Mouse (Mus musculus) heart, embryonic 15.5 days (tissue): ENCODE data around the gene Phkg1. TPM values are rescaled to one million over a fixed set of nuclear protein-coding genes. Genes with fewer than 3 reads are reported as not detected.
"Not testable (repeated sequence)": the region's sequence is repeated elsewhere in the genome, so short reads cannot be mapped to it uniquely, and the experiment has no call there.

Experiments
- ATAC-seq: fragments of 200-750 bp; cut with Nextera tagmentation; replicated peaks from 2 replicates; pipeline ENCODE4 v1.8.0; 2017; ENCODE audit warnings: low read depth, moderate TSS enrichment; ENCODE audit not compliant: insufficient number of reproducible peaks, insufficient read depth, low FRiP score
- H3K27ac ChIP-seq: fragments of 300-500 bp; sonication (generic); 2 replicates; pipeline ENCODE4 v1.5.1; 2015; ENCODE audit warnings: mild to moderate bottlenecking, inconsistent platforms
- H3K27me3 ChIP-seq: fragments of 300-500 bp; sonication (generic); 2 replicates; pipeline ENCODE4 v1.6.1; 2015; ENCODE audit warnings: inconsistent platforms
- H3K36me3 ChIP-seq: fragments of 300-500 bp; sonication (generic); 2 replicates; pipeline ENCODE4 v1.6.1; 2015; ENCODE audit warnings: mild to moderate bottlenecking, inconsistent platforms
- H3K4me1 ChIP-seq: fragments of 300-500 bp; sonication (generic); replicated peaks from 2 replicates; pipeline ENCODE4 v1.6.1; 2015; ENCODE audit warnings: inconsistent platforms
- H3K4me2 ChIP-seq: fragments of 300-500 bp; sonication (generic); 2 replicates; pipeline ENCODE4 v1.6.1; 2015; ENCODE audit warnings: inconsistent platforms, mild to moderate bottlenecking, moderate library complexity
- H3K4me3 ChIP-seq: fragments of 300-500 bp; sonication (generic); 2 replicates; pipeline ENCODE4 v1.5.1; 2015; ENCODE audit warnings: mild to moderate bottlenecking, inconsistent platforms
- H3K9ac ChIP-seq: fragments of 300-500 bp; sonication (generic); 2 replicates; pipeline ENCODE4 v1.6.1; 2015; ENCODE audit warnings: mild to moderate bottlenecking, inconsistent platforms
- H3K9me3 ChIP-seq: fragments of 300-500 bp; sonication (generic); replicated peaks from 2 replicates; pipeline ENCODE4 v1.6.1; 2016; ENCODE audit warnings: inconsistent platforms
- WGBS: fragments of 180-500 bp; shearing (Covaris S2); methylation state at CpG from one replicate; pipeline ENCODE4 v1.1.7; 2015; ENCODE audit warnings: mixed read lengths; 5-methylcytosine and 5-hydroxymethylcytosine counted together
- polyA plus RNA-seq: library from polyadenylated mRNA; unstranded; fragments of >200 nt; fragmentation: Nextera tagmentation; extraction: Ambion mirVana; gene quantifications from 2 replicates; pipeline ENCODE4 v1.2.1, GENCODE M21; 2015

Gene Phkg1
- polyA plus RNA-seq = 2.3 and 2.5 TPM in 2 replicates

DNA sequence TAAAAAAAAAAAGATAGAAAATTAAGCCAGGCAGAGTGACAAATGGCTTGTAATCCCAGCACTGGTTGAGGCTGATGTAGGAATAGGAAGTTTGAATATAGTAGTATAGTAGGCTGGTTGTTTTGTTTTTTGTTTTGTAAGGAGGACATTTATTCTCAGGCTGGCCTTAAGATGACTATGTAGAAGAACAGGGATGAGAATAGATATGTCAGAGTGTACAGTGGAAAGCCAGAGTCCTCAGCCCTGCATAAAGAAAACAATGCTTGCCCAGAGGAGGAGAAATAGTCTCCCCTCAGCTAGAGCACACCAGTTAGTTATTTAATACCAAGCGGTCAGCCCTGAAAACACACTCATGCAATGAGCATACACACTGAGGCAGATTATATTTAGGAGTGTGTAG is at the start of gene Phkg1:
Phkg1 (minus strand) TSS at position 101 of the 400 bp plus-strand sequence.
- Histone ChIP-seq H3K4me2 (no peak within 1 kb of the TSS), H3K4me3 (no peak within 1 kb of the TSS), H3K9ac (no peak within 1 kb of the TSS), H3K9me3 (no peaks in the 10 kb centered on the region), H3K36me3 (no peaks in the 10 kb centered on the region), H3K27me3 (no peaks in the 10 kb centered on the region), H3K27ac (no peak within 1 kb of the TSS), H3K4me1 (peaks cover 11% of the 10 kb centered on the region)
- WGBS = 89% methylated on average over 1 of the region's 1 CpGs
- ATAC-seq = no peak

DNA sequence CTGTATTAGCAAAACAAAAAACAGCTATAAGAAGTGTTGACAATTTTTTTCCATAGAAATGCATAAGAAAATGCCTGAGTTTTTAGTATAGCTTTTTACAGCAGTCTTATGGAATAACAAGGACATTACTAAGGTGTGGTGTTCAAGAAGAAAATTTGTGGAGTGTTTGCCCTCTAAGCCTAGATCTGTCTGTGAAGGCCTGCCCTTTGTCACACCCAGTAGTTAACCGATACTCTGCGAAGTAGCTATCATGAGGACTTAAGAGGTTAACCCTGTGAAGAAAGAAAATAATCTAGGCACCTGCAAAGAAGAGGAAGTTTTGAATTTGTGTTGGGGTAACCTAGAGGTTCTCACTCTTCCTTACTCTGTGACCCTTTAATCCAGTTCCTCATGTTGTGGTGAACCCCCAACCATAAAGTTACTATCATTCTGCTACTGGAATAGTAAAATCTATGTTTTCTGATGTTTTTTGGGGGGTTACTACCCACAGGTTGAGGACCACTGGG is 49.2 kb upstream of the Phkg1 start:
- no peak for ATAC-seq
- Histone ChIP-seq H3K36me3 (no peaks in the 10 kb centered on the region), H3K27me3 (no peaks in the 10 kb centered on the region), H3K9me3 (no peaks in the 10 kb centered on the region), H3K4me1 (peaks cover 6% of the 10 kb centered on the region), H3K4me2 (no peak overlapping the region), H3K9ac (no peak overlapping the region), H3K4me3 (no peak overlapping the region), H3K27ac (no peak overlapping the region)
- WGBS = 59% methylated on average over 2 of the region's 2 CpGs

DNA sequence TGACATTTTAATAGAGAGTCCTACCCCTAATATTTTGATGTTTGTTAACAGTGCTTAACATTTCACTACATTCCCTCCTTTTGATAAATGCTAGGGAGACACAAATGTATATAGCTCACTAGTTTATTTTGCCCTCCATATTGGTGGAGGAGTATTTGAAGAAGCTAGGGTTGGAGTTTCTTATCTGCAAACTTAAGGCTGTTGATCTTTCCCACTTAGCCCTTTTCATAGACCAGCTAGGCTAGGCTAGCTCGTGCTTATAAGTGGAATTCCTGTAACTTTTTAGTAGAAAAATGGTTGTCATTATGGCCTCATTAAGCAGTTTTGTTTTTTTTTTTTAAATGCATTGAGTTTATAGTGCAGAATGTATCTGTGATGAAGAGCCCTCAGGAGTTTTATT is 45.1 kb upstream of the Phkg1 start:
- Histone ChIP-seq H3K4me1 (peaks cover 6% of the 10 kb centered on the region), H3K27ac (no peak overlapping the region), H3K36me3 (no peaks in the 10 kb centered on the region), H3K9me3 (no peaks in the 10 kb centered on the region), H3K4me2 (peak overlapping the region; percentile 27; the same call in 1 of the 2 replicates), H3K27me3 (no peaks in the 10 kb centered on the region; the same call in 1 of the 2 replicates), H3K4me3 (0 out of 2 replicates have a peak overlapping the region, but pooled peaks have one; percentile 10), H3K9ac (no peak overlapping the region)
- ATAC-seq = no peak
- 60% methylated on average over 1 of the region's 1 CpGs for WGBS

DNA sequence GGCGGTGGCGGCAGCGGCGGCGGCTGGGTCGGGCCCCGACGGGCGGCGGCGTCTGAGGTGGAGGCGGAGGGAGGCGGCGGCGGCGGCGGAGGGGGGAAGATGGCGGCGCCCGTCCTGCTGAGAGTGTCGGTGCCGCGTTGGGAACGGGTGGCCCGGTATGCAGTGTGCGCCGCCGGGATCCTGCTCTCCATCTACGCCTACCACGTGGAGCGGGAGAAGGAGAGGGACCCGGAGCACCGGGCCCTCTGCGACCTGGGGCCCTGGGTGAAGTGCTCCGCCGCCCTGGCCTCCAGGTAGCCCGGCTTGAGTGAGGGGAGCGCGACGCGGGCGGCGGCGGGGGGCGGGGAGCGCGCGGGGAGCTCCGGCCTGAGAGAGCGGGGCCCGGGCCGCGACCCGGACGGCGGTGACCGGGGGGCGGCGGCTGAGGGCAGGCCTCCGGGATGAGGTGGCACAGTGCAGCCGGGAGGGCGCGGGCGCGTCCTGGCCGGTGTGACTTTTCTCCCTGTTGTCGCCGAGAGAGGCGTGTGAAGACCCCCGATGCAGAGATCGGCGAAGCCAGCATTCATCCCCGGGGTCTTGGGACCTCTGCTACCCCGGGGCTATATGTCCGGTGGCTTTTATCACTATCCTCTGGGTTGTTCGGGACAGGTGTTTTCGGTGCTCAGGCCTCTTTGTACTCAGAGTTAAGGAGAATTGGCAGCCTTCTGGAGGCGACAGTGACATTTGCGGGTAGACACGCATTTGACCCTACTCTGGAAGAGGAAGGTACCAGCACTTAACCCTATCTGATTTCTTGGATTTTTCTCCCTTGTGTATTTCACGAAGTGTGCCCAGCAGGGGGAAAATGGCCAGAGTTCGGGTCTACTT is 44.0 kb upstream of the Phkg1 start:
- H3K4me1 ChIP-seq, H3K27me3 ChIP-seq, H3K36me3 ChIP-seq, H3K9me3 ChIP-seq: not testable (repeated sequence)
- peak overlapping the region; percentile 52 for H3K27ac ChIP-seq
- H3K4me3 ChIP-seq = peak overlapping the region; percentile 75
- peak overlapping the region; percentile 76 for H3K4me2 ChIP-seq
- WGBS = under 1% methylated on average over 49 of the region's 82 CpGs
- peak overlapping the region; percentile 81 for H3K9ac ChIP-seq
- peak; percentile 28 for ATAC-seq

DNA sequence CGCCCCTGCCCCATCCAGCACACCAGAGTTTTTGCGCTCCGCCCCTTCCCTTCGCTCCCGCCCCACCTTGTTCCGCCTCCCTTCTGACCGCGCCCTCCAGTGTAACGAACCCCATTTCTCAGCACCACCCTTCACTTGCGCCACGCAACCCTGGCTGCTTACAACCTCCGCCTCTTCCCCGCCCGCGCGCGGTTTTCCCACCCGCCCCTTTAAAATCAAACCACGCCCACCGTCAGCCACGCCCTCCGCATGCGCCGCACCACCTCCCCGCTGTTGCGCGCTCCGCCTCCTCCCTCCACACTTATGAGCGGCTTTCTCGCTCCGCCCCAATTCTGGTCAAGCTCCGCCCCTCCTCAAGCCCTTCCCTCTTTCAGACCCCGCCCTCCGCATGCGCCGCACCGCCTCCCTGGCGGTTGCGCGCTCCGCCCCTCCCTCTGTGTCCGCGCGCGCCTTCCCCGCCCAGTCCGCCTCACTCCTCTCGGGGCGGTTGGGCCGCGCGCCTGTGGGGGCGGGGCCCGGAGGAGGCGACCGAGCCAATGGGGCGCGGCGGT is 43.2 kb upstream of the Phkg1 start, which contains the start of gene Vkorc1l1:
Vkorc1l1 (plus strand) TSS at position 476 of the 551 bp plus-strand sequence.
- H3K9ac ChIP-seq = peak within 1 kb of the TSS; percentile 81
- no peaks in the 10 kb centered on the region; the same call in 1 of the 2 replicates for H3K27me3 ChIP-seq
- peak within 1 kb of the TSS; percentile 75 for H3K4me3 ChIP-seq
- H3K4me2 ChIP-seq = peak within 1 kb of the TSS; percentile 76
- peak within 1 kb of the TSS; percentile 59 for H3K27ac ChIP-seq
- WGBS = under 1% methylated on average over 56 of the region's 59 CpGs
- H3K36me3 ChIP-seq = no peaks in the 10 kb centered on the region
- no peaks in the 10 kb centered on the region for H3K9me3 ChIP-seq
- H3K4me1 ChIP-seq = peaks cover 6% of the 10 kb centered on the region
- peak; percentile 97 for ATAC-seq

DNA sequence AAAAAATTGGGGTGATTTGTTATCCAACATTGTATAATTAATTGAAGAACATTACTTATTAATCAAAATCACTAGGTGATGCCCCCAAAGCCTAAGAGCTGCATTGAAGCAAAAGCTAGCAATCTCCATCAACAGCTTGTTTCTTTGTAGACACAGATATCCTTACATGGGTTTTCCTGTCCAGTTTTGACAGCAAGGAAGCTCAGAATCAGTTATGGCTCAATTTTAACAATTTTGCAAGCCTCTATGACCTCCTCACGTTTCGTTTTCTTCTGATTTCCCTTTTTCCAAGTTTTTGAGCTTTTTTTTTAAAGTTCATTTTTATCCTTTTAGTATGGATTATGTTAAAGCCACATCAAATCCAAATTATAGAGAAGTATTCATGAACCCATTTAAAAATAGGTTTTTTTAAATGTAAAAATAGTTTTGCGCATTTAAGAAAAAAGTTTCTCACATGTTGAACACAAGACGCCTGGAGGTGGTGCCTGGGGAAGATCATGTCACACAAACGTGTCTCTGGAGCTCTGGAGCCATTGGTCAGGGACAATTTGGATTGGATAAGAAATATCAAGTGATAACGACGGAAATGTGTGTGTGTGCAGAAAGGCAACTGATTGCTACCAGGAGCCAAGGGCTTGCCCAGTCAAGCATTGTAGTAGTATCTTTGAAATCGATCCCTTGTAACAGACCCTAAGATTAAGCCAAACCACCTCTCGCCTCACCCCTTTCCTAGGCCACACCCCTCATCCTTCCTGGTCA is 42.6 kb upstream of the Phkg1 start:
- 4% methylated on average over 9 of the region's 9 CpGs for WGBS
- H3K9ac ChIP-seq = peak overlapping the region; percentile 44; the same call in 1 of the 2 replicates
- no peak for ATAC-seq
- H3K4me1 ChIP-seq = peaks cover 6% of the 10 kb centered on the region
- H3K4me2 ChIP-seq = peak overlapping the region; percentile 67
- H3K4me3 ChIP-seq = peak overlapping the region; percentile 75
- H3K27me3 ChIP-seq = no peaks in the 10 kb centered on the region; the same call in 1 of the 2 replicates
- H3K9me3 ChIP-seq = no peaks in the 10 kb centered on the region
- H3K36me3 ChIP-seq = no peaks in the 10 kb centered on the region
- H3K27ac ChIP-seq = peak overlapping the region; percentile 59

DNA sequence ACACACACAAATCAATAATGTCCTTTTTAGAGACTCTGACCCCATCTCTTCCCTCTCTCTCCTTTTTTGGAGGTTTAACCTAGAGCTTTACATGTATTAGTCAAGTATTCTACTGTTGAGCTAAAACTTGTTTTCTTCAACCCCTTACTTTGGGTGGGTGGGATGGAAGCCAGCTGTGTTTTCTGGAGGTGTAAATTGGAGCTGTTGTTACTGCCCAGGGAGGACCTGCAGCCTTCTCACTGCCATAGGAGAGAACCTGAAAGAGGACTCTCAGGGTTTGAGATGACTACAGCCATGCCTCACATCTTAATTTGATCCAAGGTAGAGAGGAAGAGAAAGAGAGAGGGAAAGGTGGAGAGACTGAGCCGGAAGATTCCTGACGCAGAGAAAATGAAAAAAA is 41.9 kb upstream of the Phkg1 start:
- H3K27ac ChIP-seq = no peak overlapping the region
- no peak overlapping the region for H3K9ac ChIP-seq
- 0 out of 2 replicates have a peak overlapping the region, but pooled peaks have one; percentile 67 for H3K4me2 ChIP-seq
- WGBS = 47% methylated on average over 2 of the region's 2 CpGs
- ATAC-seq = no peak
- no peaks in the 10 kb centered on the region; the same call in 1 of the 2 replicates for H3K27me3 ChIP-seq
- H3K4me1 ChIP-seq = peaks cover 6% of the 10 kb centered on the region
- no peaks in the 10 kb centered on the region for H3K9me3 ChIP-seq
- no peaks in the 10 kb centered on the region for H3K36me3 ChIP-seq
- no peak overlapping the region for H3K4me3 ChIP-seq

DNA sequence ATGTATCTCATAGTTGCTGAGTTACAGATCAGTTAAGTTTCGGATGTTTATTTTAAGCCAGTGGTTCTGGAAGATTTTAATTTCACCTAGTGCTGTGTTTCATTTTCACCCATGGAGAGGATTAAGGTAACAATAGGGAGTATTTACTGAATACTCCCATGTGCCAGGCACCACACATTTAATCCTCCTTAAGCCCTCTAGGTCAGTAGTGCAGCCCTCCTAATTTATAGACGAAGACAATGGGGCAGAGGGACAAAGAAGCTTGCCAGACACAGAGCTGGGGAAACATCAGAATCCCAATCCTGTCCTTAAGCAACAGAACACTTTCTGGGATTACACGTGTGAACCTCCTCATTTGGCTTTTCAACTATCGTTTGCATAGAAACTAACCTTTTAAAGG is 38.6 kb upstream of the Phkg1 start:
- Histone ChIP-seq H3K36me3 (no peaks in the 10 kb centered on the region), H3K4me2 (no peak overlapping the region), H3K9ac (no peak overlapping the region), H3K4me1 (no peaks in the 10 kb centered on the region), H3K9me3 (no peaks in the 10 kb centered on the region), H3K4me3 (no peak overlapping the region), H3K27me3 (no peaks in the 10 kb centered on the region; the same call in 1 of the 2 replicates), H3K27ac (no peak overlapping the region)
- WGBS = 51% methylated on average over 4 of the region's 4 CpGs
- ATAC-seq = no peak

DNA sequence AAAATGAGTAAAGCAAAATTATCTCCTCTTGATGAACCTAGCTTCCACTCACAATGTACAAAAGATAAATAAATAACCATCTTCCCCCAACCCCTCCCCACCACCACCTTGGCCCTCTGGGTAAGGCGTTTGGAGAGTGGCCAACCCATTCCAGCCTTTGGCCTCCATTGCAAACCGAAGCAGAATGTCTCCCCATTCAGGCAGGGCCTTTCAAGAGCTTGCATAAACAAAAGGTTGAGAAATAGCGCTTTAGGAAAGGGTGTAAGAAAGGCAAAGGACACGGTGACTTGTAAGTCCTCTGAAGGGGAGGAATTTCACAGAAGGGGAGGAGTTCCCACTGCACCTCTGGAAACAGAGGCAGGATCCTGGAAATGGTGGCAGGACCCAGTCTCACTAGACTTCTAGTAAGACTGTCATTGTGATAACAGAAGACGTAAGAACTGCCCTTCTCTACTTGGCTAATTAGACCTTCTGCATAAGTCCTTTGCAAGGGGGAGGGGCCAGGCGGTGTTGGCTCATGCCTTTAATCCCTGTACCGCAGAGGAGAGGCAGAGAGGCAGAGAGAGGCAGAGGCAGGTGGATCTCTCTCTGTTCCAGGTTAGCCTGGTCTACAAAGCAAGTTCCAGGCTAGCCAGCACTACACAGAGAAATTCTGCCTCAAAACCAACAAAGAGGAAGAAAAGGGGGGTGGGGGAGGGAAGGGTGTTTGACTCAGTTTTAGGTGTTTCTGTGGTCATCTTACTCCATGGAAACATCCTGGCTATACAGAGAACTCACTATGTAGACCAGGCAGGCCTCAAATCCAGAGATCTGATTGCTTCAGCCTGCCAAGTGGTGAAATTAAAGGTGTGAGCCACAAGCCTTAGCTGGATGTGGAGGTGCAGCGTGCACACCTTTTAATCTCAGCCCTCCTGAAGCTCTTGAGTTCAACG is 31.8 kb upstream of the Phkg1 start:
- Histone ChIP-seq H3K4me3 (no peak overlapping the region), H3K4me1 (no peaks in the 10 kb centered on the region), H3K4me2 (no peak overlapping the region), H3K27me3 (no peaks in the 10 kb centered on the region), H3K27ac (no peak overlapping the region), H3K36me3 (no peaks in the 10 kb centered on the region), H3K9me3 (no peaks in the 10 kb centered on the region), H3K9ac (no peak overlapping the region)
- ATAC-seq = no peak
- WGBS = 53% methylated on average over 9 of the region's 9 CpGs

DNA sequence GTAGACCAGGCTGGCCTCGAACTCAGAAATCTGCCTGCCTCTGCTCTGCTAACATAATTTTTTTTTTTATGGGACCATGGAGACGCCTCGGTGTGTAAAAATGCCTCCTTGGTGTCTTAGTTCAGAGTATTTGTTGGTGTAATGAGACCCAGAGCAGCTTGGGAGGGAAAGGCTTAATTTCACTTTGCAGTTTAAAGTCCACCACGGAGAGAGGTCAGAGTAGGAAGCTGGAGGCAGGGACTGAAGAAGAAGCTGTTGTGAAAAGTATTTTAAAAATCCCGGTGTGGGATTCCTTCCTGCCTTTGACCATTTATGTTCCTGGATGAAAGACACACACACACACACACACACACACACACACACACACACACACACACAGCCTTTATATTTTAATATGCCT is 27.6 kb upstream of the Phkg1 start:
- H3K9ac ChIP-seq = no peak overlapping the region
- H3K27ac ChIP-seq = no peak overlapping the region
- no peak for ATAC-seq
- no peaks in the 10 kb centered on the region for H3K36me3 ChIP-seq
- no peak overlapping the region for H3K4me2 ChIP-seq
- WGBS = 64% methylated on average over 5 of the region's 5 CpGs
- no peak overlapping the region for H3K4me3 ChIP-seq
- H3K9me3 ChIP-seq = no peaks in the 10 kb centered on the region
- H3K4me1 ChIP-seq = no peaks in the 10 kb centered on the region
- no peaks in the 10 kb centered on the region for H3K27me3 ChIP-seq
